In genomic region chr9:47391669-47392068, GRCm38 (mm10) we compare ENCODE assay signal across 24 mouse cellular contexts.
"Had no signal": no experiment of that assay in that cellular context is flagged by ENCODE, and none has a peak within 500 bp of the region (broad histone marks: within the 10 kb centered on the region; RNA-seq: fewer than 3 reads in every experiment).

No protein-coding gene starts in this region.

- H3K4me2 ChIP-seq: heart, embryonic 11.5 days; heart, embryonic 13.5 days; heart, embryonic 15.5 days; hindbrain, embryonic 12.5 days; hindbrain, embryonic 14.5 days; intestine, embryonic 15.5 days; limb, embryonic 13.5 days had no signal

- H3K9ac ChIP-seq: heart, embryonic 13.5 days; heart, embryonic 15.5 days; hindbrain, embryonic 12.5 days; hindbrain, embryonic 14.5 days; intestine, embryonic 15.5 days; limb, embryonic 13.5 days had no signal

- DNase-seq: gastrocnemius, adult 2 months; gastrocnemius, postnatal 10 days; gastrocnemius, postnatal 25 days; heart, adult 2 months; heart, postnatal 4 days; kidney, adult 18-20 months; kidney, adult 8-10 months; kidney, postnatal 10 days; kidney, postnatal 25 days; kidney, postnatal 4 days; liver had no signal

- H3K4me3 ChIP-seq: gastrocnemius, adult 2 months; heart, adult 2 months; heart, embryonic 13.5 days; heart, embryonic 15.5 days; hindbrain, embryonic 10.5 days; hindbrain, embryonic 12.5 days; intestine, embryonic 15.5 days; layer of hippocampus, adult 2 months; left cerebral cortex, adult 2 months; limb, embryonic 13.5 days had no signal

- H3K27ac ChIP-seq: gastrocnemius, adult 2 months; heart, adult 2 months; heart, embryonic 13.5 days; heart, embryonic 15.5 days; hindbrain, embryonic 10.5 days; hindbrain, embryonic 12.5 days; hindbrain, embryonic 14.5 days; intestine, embryonic 15.5 days; layer of hippocampus, adult 2 months; left cerebral cortex, adult 2 months; limb, embryonic 13.5 days had no signal

- H3K9me3 ChIP-seq: heart, embryonic 13.5 days; heart, embryonic 15.5 days; hindbrain, embryonic 10.5 days; hindbrain, embryonic 12.5 days; intestine, embryonic 15.5 days; limb, embryonic 13.5 days had no signal

- H3K27me3 ChIP-seq: intestine, embryonic 15.5 days had no signal

- H3K4me1 ChIP-seq: heart, embryonic 13.5 days; heart, embryonic 15.5 days; intestine, embryonic 15.5 days; limb, embryonic 13.5 days had no signal

- H3K36me3 ChIP-seq: heart, embryonic 13.5 days; heart, embryonic 15.5 days; hindbrain, embryonic 10.5 days; hindbrain, embryonic 12.5 days; intestine, embryonic 15.5 days; limb, embryonic 13.5 days had no signal

- ATAC-seq: hindbrain, embryonic 16.5 days; inflammation-experienced regulatory T-cells, adult 6 months; intestine, embryonic 15.5 days; intestine, postnatal 0 days had no signal
